Mouse (Mus musculus) hindbrain, embryonic 15.5 days (tissue): ENCODE measurements at regions not wholly inside any gene's neighbourhood (a gene's known extent, or its start where the extent isn't known, plus 50 kb on each side); places are given as distances from the start of the nearest gene placed in this dataset.
A peak's percentile ranks its signal among the peaks of the same experiment; 100 is the strongest.
"Not testable (repeated sequence)": the region's sequence is repeated elsewhere in the genome, so short reads cannot be mapped to it uniquely, and the experiment has no call there.

Experiments
- ATAC-seq: fragments of 200-750 bp; cut with Nextera tagmentation; 2 replicates; pipeline ENCODE4 v1.8.0; 2017; ENCODE audit warnings: low read depth, moderate number of reproducible peaks, moderate TSS enrichment; ENCODE audit not compliant: low FRiP score
- H3K27ac ChIP-seq: fragments of 300-500 bp; sonication (generic); replicated peaks from 2 replicates; pipeline ENCODE4 v1.5.1; 2015; ENCODE audit warnings: mild to moderate bottlenecking, inconsistent platforms
- H3K27me3 ChIP-seq: fragments of 300-500 bp; sonication (generic); 2 replicates; pipeline ENCODE4 v1.6.1; 2015; ENCODE audit warnings: control low read depth, inconsistent platforms
- H3K36me3 ChIP-seq: fragments of 300-500 bp; sonication (generic); 2 replicates; pipeline ENCODE4 v1.6.1; 2015; ENCODE audit warnings: control low read depth, inconsistent platforms
- H3K4me1 ChIP-seq: fragments of 300-500 bp; sonication (generic); replicated peaks from 2 replicates; pipeline ENCODE4 v1.6.1; 2015; ENCODE audit warnings: control low read depth, inconsistent platforms
- H3K4me2 ChIP-seq: fragments of 300-500 bp; sonication (generic); 2 replicates; pipeline ENCODE4 v1.6.1; 2015; ENCODE audit warnings: moderate library complexity, mild to moderate bottlenecking, inconsistent platforms
- H3K4me3 ChIP-seq: fragments of 300-500 bp; sonication (generic); 2 replicates; pipeline ENCODE4 v1.5.1; 2015; ENCODE audit warnings: mild to moderate bottlenecking, inconsistent platforms
- H3K9ac ChIP-seq: fragments of 300-500 bp; sonication (generic); 2 replicates; pipeline ENCODE4 v1.6.1; 2015; ENCODE audit warnings: inconsistent platforms
- H3K9me3 ChIP-seq: fragments of 300-500 bp; sonication (generic); 2 replicates; pipeline ENCODE4 v1.6.1; 2016; ENCODE audit warnings: control low read depth, inconsistent platforms
- WGBS: fragments of 180-500 bp; shearing (Covaris S2); methylation state at CpG from one replicate; pipeline ENCODE4 v1.1.7; 2015; 5-methylcytosine and 5-hydroxymethylcytosine counted together

- H3K27ac ChIP-seq: no peak overlapping the region
- H3K4me3 ChIP-seq: no peak overlapping the region
- WGBS: 40% methylated on average over 3 of the region's 3 CpGs
- H3K4me1 ChIP-seq: no peaks in the 10 kb centered on the region
- no peak overlapping the region for H3K4me2 ChIP-seq
- no peak overlapping the region for H3K9ac ChIP-seq
- ATAC-seq: no peak
- H3K9me3 ChIP-seq: no peaks in the 10 kb centered on the region
- H3K36me3 ChIP-seq: no peaks in the 10 kb centered on the region
- no peaks in the 10 kb centered on the region for H3K27me3 ChIP-seq
Measured at GRCm38 (mm10) chr12:117352511-117352910, 163.8 kb upstream of the Rapgef5 start.

GRCm38 (mm10) chr12:117352938-117353337 is 163.3 kb upstream of the Rapgef5 start:
- no peaks in the 10 kb centered on the region for H3K27me3 ChIP-seq
- H3K4me1 ChIP-seq: no peaks in the 10 kb centered on the region
- H3K9ac ChIP-seq: no peak overlapping the region
- H3K4me2 ChIP-seq: no peak overlapping the region
- no peaks in the 10 kb centered on the region for H3K36me3 ChIP-seq
- no peak for ATAC-seq
- no peak overlapping the region for H3K4me3 ChIP-seq
- H3K27ac ChIP-seq: no peak overlapping the region
- no peaks in the 10 kb centered on the region for H3K9me3 ChIP-seq

- Histone ChIP-seq H3K36me3 (no peaks in the 10 kb centered on the region), H3K4me3 (no peak overlapping the region), H3K4me1 (no peaks in the 10 kb centered on the region), H3K9ac (no peak overlapping the region), H3K9me3 (no peaks in the 10 kb centered on the region), H3K27ac (no peak overlapping the region), H3K4me2 (no peak overlapping the region), H3K27me3 (no peaks in the 10 kb centered on the region)
- ATAC-seq: no peak
- 70% methylated on average over 2 of the region's 2 CpGs for WGBS
Measured at GRCm38 (mm10) chr12:117357811-117358210, 158.5 kb upstream of the Rapgef5 start.

GRCm38 (mm10) chr12:117358891-117359290 is 157.4 kb upstream of the Rapgef5 start:
- WGBS: 88% methylated on average over 3 of the region's 3 CpGs
- no peaks in the 10 kb centered on the region for H3K27me3 ChIP-seq
- ATAC-seq: no peak

GRCm38 (mm10) chr12:117360215-117360614 is 156.1 kb upstream of the Rapgef5 start:
- ATAC-seq: no peak
- no peaks in the 10 kb centered on the region for H3K4me1 ChIP-seq
- no peaks in the 10 kb centered on the region for H3K27me3 ChIP-seq
- H3K36me3 ChIP-seq: no peaks in the 10 kb centered on the region
- H3K4me3 ChIP-seq: no peak overlapping the region
- no peaks in the 10 kb centered on the region for H3K9me3 ChIP-seq
- H3K27ac ChIP-seq: no peak overlapping the region
- H3K9ac ChIP-seq: no peak overlapping the region
- no peak overlapping the region for H3K4me2 ChIP-seq
- WGBS: 73% methylated on average over 4 of the region's 4 CpGs

More at GRCm38 (mm10) chr12:117358891-117359290, 157.4 kb upstream of the Rapgef5 start:
- H3K4me3 ChIP-seq: no peak overlapping the region
- no peak overlapping the region for H3K27ac ChIP-seq
- no peaks in the 10 kb centered on the region for H3K9me3 ChIP-seq
- H3K9ac ChIP-seq: no peak overlapping the region
- H3K36me3 ChIP-seq: no peaks in the 10 kb centered on the region
- no peaks in the 10 kb centered on the region for H3K4me1 ChIP-seq
- no peak overlapping the region for H3K4me2 ChIP-seq

GRCm38 (mm10) chr12:117361826-117362225 is 154.5 kb upstream of the Rapgef5 start:
- ATAC-seq: no peak
- no peak overlapping the region for H3K4me3 ChIP-seq
- H3K9ac ChIP-seq: no peak overlapping the region
- H3K9me3 ChIP-seq: no peaks in the 10 kb centered on the region
- WGBS: 75% methylated on average over 7 of the region's 7 CpGs
- no peaks in the 10 kb centered on the region for H3K27me3 ChIP-seq
- H3K4me1 ChIP-seq: no peaks in the 10 kb centered on the region
- no peak overlapping the region for H3K27ac ChIP-seq
- no peaks in the 10 kb centered on the region for H3K36me3 ChIP-seq
- H3K4me2 ChIP-seq: no peak overlapping the region

GRCm38 (mm10) chr12:117363457-117363856 is 152.8 kb upstream of the Rapgef5 start:
- not testable (repeated sequence) for H3K36me3 ChIP-seq, H3K9ac ChIP-seq, H3K4me1 ChIP-seq, H3K9me3 ChIP-seq, H3K27me3 ChIP-seq, H3K27ac ChIP-seq, H3K4me3 ChIP-seq, H3K4me2 ChIP-seq
- WGBS: 59% methylated on average over 3 of the region's 4 CpGs
- ATAC-seq: peak; percentile 65

GRCm38 (mm10) chr12:117365181-117365580 is 151.1 kb upstream of the Rapgef5 start:
- H3K27me3 ChIP-seq: no peaks in the 10 kb centered on the region

GRCm38 (mm10) chr12:117365876-117366275 is 150.4 kb upstream of the Rapgef5 start:
- Histone ChIP-seq H3K9ac (no peak overlapping the region), H3K4me2 (no peak overlapping the region), H3K9me3 (no peaks in the 10 kb centered on the region), H3K4me1 (no peaks in the 10 kb centered on the region), H3K4me3 (no peak overlapping the region), H3K27me3 (no peaks in the 10 kb centered on the region), H3K27ac (no peak overlapping the region), H3K36me3 (no peaks in the 10 kb centered on the region)
- no peak for ATAC-seq
- 58% methylated on average over 5 of the region's 5 CpGs for WGBS

More at GRCm38 (mm10) chr12:117365181-117365580, 151.1 kb upstream of the Rapgef5 start:
- no peaks in the 10 kb centered on the region for H3K4me1 ChIP-seq
- no peak overlapping the region for H3K4me2 ChIP-seq
- no peaks in the 10 kb centered on the region for H3K36me3 ChIP-seq
- H3K9ac ChIP-seq: no peak overlapping the region
- 96% methylated on average over 2 of the region's 2 CpGs for WGBS
- no peak for ATAC-seq
- no peak overlapping the region for H3K27ac ChIP-seq
- H3K9me3 ChIP-seq: no peaks in the 10 kb centered on the region
- H3K4me3 ChIP-seq: no peak overlapping the region

- Histone ChIP-seq H3K4me2 (no peak overlapping the region), H3K27ac (no peak overlapping the region), H3K4me1 (no peaks in the 10 kb centered on the region), H3K4me3 (no peak overlapping the region), H3K9ac (no peak overlapping the region), H3K9me3 (no peaks in the 10 kb centered on the region), H3K27me3 (no peaks in the 10 kb centered on the region), H3K36me3 (no peaks in the 10 kb centered on the region)
- 81% methylated on average over 21 of the region's 21 CpGs for WGBS
- no peak for ATAC-seq
Measured at GRCm38 (mm10) chr12:117378297-117378887, 137.9 kb upstream of the Rapgef5 start.

GRCm38 (mm10) chr12:117379103-117379850 is 137.0 kb upstream of the Rapgef5 start:
- H3K4me2 ChIP-seq: no peak overlapping the region
- no peaks in the 10 kb centered on the region for H3K36me3 ChIP-seq
- ATAC-seq: no peak
- H3K4me3 ChIP-seq: no peak overlapping the region
- no peak overlapping the region for H3K27ac ChIP-seq
- H3K27me3 ChIP-seq: no peaks in the 10 kb centered on the region
- no peaks in the 10 kb centered on the region for H3K4me1 ChIP-seq
- WGBS: 84% methylated on average over 16 of the region's 16 CpGs
- no peaks in the 10 kb centered on the region for H3K9me3 ChIP-seq
- no peak overlapping the region for H3K9ac ChIP-seq

- H3K4me2 ChIP-seq: no peak overlapping the region
- H3K4me1 ChIP-seq: no peaks in the 10 kb centered on the region
- H3K9ac ChIP-seq: no peak overlapping the region
- no peak overlapping the region for H3K27ac ChIP-seq
- H3K27me3 ChIP-seq: no peaks in the 10 kb centered on the region
- WGBS: 62% methylated on average over 6 of the region's 6 CpGs
- no peak overlapping the region for H3K4me3 ChIP-seq
- H3K36me3 ChIP-seq: no peaks in the 10 kb centered on the region
- no peaks in the 10 kb centered on the region for H3K9me3 ChIP-seq
- ATAC-seq: no peak
Measured at GRCm38 (mm10) chr12:117380836-117381235, 135.4 kb upstream of the Rapgef5 start.

- WGBS: 60% methylated on average over 1 of the region's 4 CpGs
- H3K4me2 ChIP-seq, H3K4me3 ChIP-seq, H3K9ac ChIP-seq, H3K36me3 ChIP-seq, H3K27me3 ChIP-seq, H3K27ac ChIP-seq, H3K9me3 ChIP-seq, H3K4me1 ChIP-seq, ATAC-seq: not testable (repeated sequence)
Measured at GRCm38 (mm10) chr12:117382727-117383126, 133.6 kb upstream of the Rapgef5 start.
